Mouse (Mus musculus) heart, embryonic 11.5 days (tissue): ENCODE measurements at regions not wholly inside any gene's neighbourhood (a gene's known extent, or its start where the extent isn't known, plus 50 kb on each side); places are given as distances from the start of the nearest gene placed in this dataset.

Experiments
- ATAC-seq: fragments of 200-750 bp; cut with Nextera tagmentation; replicated peaks from 2 replicates; pipeline ENCODE4 v1.8.0; 2017; ENCODE audit warnings: moderate library complexity; ENCODE audit not compliant: insufficient number of reproducible peaks, low FRiP score, low TSS enrichment
- H3K27ac ChIP-seq: fragments of 300-500 bp; sonication (generic); 2 replicates; pipeline ENCODE4 v1.5.1; 2014; ENCODE audit warnings: mild to moderate bottlenecking, low read depth, low read length
- H3K27me3 ChIP-seq: fragments of 300-500 bp; sonication (generic); 2 replicates; pipeline ENCODE4 v1.6.1; 2014; ENCODE audit warnings: mild to moderate bottlenecking, low read length, mixed read lengths; ENCODE audit not compliant: control insufficient read depth, insufficient read depth
- H3K36me3 ChIP-seq: fragments of 300-500 bp; sonication (generic); 2 replicates; pipeline ENCODE4 v1.6.1; 2014; ENCODE audit warnings: mild to moderate bottlenecking, low read length, moderate library complexity, mixed read lengths; ENCODE audit not compliant: control insufficient read depth, insufficient read depth
- H3K4me1 ChIP-seq: fragments of 300-500 bp; sonication (generic); 2 replicates; pipeline ENCODE4 v1.6.1; 2014; ENCODE audit warnings: low read length; ENCODE audit not compliant: control insufficient read depth, insufficient read depth
- H3K4me2 ChIP-seq: fragments of 300-500 bp; sonication (generic); 2 replicates; pipeline ENCODE4 v1.6.1; 2014; ENCODE audit warnings: mild to moderate bottlenecking, moderate library complexity
- H3K4me3 ChIP-seq: fragments of 300-500 bp; sonication (generic); 2 replicates; pipeline ENCODE4 v1.5.1; 2014; ENCODE audit warnings: low read depth, low read length
- H3K9ac ChIP-seq: fragments of 300-500 bp; sonication (generic); 2 replicates; pipeline ENCODE4 v1.6.1; 2014; ENCODE audit warnings: mild to moderate bottlenecking, low read depth, low read length, moderate library complexity
- H3K9me3 ChIP-seq: fragments of 300-500 bp; sonication (generic); replicated peaks from 2 replicates; pipeline ENCODE4 v1.6.1; 2016; ENCODE audit warnings: low read length; ENCODE audit not compliant: control insufficient read depth
- WGBS: fragments of 180-500 bp; shearing (Covaris S2); extraction: QIAGEN DNeasy Blood & Tissue Kit; methylation state at CpG from one replicate; pipeline ENCODE4 v1.1.7; 2014; ENCODE audit not compliant: insufficient replicate concordance; 5-methylcytosine and 5-hydroxymethylcytosine counted together

DNA sequence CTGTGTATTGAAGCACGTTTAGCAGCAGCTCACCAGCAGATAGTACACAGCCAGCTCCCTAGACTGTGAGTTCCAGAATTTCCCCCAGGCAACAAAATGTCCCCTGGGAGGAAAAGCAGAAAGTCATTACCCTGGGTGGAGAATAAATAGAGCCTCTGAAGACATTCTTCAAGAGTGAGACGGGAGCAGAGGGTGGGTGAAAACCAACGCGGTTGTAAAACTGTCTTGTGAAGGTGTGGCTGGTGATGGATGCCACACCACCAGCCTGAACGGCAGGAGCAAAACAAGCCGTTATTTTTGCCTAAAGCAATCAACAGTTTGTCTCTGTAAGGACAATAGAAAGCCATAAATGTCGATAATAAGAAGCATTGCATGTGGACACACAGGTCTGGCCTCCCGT, 129.7 kb upstream of the Kcnj15 start:
- WGBS = 43% methylated on average over 8 of the region's 8 CpGs
- Histone ChIP-seq H3K9ac (no peak overlapping the region), H3K36me3 (no peaks in the 10 kb centered on the region), H3K4me3 (no peak overlapping the region), H3K27me3 (0 out of 2 replicates have a peak, but pooled peaks cover 2% of the 10 kb centered on the region), H3K27ac (no peak overlapping the region), H3K9me3 (no peaks in the 10 kb centered on the region), H3K4me1 (no peaks in the 10 kb centered on the region), H3K4me2 (no peak overlapping the region)
- no peak for ATAC-seq

DNA sequence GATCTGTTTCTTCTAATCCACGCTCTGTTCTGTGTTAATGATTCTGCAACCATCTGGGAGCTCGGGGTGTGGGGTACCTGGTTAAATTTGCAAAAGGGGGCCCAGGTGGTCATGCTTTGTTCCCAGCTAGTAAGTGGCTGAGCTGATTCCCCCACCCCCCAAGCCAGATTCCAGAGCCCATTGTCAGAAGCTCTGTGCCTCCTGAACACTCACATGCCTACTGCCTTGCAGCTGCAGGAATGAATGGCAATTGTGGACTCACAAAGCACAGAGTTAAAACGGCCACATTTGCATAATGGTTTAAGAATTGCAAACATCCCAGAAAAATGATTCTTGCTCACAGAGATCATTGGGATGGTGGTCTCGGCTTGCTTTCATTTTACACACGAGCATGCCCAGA, 125.5 kb upstream of the Kcnj15 start:
- no peaks in the 10 kb centered on the region for H3K9me3 ChIP-seq
- 67% methylated on average over 5 of the region's 5 CpGs for WGBS

DNA sequence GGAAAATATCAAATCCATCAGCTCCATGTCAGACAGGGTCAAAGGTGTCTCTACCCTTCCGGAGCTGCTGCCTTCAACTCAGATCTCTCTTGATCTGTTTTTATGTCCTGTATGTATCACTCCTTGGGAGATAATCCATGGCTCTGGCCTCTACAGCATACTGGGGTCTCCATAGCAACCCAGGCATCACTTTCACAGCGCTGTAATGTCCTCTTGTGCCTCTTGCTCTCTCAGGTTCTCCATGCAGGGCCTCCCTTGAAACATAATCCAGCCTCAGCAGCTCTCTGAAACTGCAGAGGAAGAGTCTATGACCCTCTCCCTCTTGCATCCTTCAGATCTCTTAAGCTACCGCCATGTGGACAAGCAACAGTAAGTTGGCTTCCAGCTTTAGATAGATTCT, 118.5 kb upstream of the Kcnj15 start:
- no peak for ATAC-seq
- no peaks in the 10 kb centered on the region for H3K27me3 ChIP-seq
- H3K9me3 ChIP-seq = no peaks in the 10 kb centered on the region
- H3K9ac ChIP-seq = no peak overlapping the region
- H3K4me3 ChIP-seq = no peak overlapping the region
- no peaks in the 10 kb centered on the region for H3K36me3 ChIP-seq
- no peaks in the 10 kb centered on the region for H3K4me1 ChIP-seq
- H3K4me2 ChIP-seq = no peak overlapping the region
- H3K27ac ChIP-seq = no peak overlapping the region
- WGBS = 59% methylated on average over 3 of the region's 3 CpGs

More for the DNA sequence above, 125.5 kb upstream of the Kcnj15 start:
- Histone ChIP-seq H3K36me3 (no peaks in the 10 kb centered on the region), H3K4me1 (no peaks in the 10 kb centered on the region), H3K4me2 (no peak overlapping the region), H3K4me3 (no peak overlapping the region), H3K27me3 (0 out of 2 replicates have a peak, but pooled peaks cover 1% of the 10 kb centered on the region), H3K27ac (no peak overlapping the region), H3K9ac (no peak overlapping the region)
- no peak for ATAC-seq

DNA sequence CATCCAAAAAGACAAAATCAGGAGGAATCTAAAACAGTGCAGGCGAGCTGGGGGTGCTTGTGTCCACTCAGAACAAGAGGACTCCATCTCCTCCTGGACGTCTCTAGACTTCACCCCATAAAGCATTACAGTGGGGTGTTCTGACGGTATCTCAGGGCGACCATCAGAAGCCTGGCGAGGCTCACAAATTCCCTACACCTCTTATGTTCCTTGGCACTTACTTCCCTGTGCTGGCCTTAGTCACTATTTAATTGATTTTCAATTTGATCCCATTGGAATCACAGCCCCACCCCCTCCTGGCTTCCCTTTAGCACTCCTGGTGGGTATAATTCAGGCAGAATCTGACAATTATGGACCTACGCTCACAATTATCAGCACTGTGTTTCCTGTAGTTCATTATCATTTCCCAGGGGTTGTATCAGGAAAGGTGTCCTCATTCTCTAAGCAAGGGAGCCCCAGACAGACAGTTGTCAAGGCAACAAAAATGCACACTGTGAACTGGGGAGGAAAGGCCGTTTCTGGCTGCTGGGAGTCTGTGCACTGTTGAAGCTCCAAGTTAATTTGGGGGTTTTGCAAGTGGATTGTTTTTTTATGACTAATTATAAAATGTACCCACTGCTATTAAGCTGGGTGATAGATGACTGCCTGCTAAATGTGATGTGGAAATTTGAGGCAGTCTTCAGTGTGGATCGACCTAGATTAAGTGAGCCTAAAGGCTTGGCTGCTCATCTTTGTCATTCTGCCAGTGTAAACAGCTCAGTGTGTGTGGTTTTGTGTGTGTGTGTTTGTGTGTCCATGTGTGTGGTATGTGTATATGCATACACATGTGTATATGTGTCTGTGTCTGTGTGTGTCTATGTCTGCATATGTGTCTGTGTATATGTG, 115.6 kb upstream of the Kcnj15 start:
- Histone ChIP-seq H3K4me1 (no peaks in the 10 kb centered on the region), H3K27ac (no peak overlapping the region), H3K4me3 (no peak overlapping the region), H3K9ac (no peak overlapping the region), H3K9me3 (no peaks in the 10 kb centered on the region), H3K27me3 (no peaks in the 10 kb centered on the region), H3K36me3 (no peaks in the 10 kb centered on the region), H3K4me2 (no peak overlapping the region)
- 60% methylated on average over 8 of the region's 8 CpGs for WGBS
- no peak for ATAC-seq

DNA sequence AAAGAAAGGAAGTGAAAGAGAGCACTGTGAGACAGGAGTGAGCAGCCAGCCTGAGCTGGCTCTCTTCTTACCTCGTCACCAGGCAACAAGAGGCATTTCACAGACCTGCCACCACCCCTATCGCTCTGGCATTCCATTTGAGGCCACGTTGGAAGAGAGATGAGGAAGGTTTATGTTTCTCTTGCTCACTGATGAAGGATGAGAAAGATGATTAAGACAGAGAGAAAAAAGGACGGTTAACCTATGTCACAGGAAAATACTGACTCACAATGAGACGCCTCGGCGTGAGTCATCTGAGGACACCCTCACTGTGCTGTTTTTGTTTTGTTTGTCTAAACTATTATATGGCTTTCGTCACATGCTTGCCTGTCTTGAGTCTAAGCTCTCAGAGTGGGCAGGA, 106.9 kb upstream of the Kcnj15 start:
- no peak for ATAC-seq
- H3K4me1 ChIP-seq = no peaks in the 10 kb centered on the region
- WGBS = 54% methylated on average over 8 of the region's 8 CpGs
- no peaks in the 10 kb centered on the region for H3K36me3 ChIP-seq
- H3K27ac ChIP-seq = no peak overlapping the region
- H3K27me3 ChIP-seq = no peaks in the 10 kb centered on the region
- H3K4me3 ChIP-seq = no peak overlapping the region
- H3K4me2 ChIP-seq = no peak overlapping the region
- no peaks in the 10 kb centered on the region for H3K9me3 ChIP-seq
- H3K9ac ChIP-seq = no peak overlapping the region

DNA sequence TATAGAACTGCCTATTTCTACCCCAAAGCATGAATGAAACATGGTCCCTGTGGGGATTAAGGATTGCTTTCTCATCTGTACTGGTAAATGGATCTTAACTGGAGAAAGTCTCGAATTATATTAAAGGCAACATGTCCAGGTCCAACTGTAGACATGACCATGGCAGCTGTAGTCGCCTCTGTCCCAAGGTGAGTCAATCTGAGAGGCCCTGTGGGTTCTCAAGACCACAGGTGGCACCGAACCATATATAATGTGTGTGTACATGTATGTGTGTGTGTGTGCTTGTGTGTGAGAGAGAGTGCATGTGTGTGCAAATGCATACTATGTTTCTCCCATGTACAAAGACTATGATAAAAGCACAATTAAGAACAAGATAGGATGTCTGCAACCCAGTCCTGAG, 105.9 kb upstream of the Kcnj15 start:
- Histone ChIP-seq H3K9me3 (no peaks in the 10 kb centered on the region), H3K9ac (no peak overlapping the region), H3K36me3 (no peaks in the 10 kb centered on the region), H3K27ac (no peak overlapping the region), H3K4me2 (no peak overlapping the region), H3K4me1 (no peaks in the 10 kb centered on the region), H3K27me3 (no peaks in the 10 kb centered on the region), H3K4me3 (no peak overlapping the region)
- no peak for ATAC-seq
- WGBS = 76% methylated on average over 3 of the region's 3 CpGs

DNA sequence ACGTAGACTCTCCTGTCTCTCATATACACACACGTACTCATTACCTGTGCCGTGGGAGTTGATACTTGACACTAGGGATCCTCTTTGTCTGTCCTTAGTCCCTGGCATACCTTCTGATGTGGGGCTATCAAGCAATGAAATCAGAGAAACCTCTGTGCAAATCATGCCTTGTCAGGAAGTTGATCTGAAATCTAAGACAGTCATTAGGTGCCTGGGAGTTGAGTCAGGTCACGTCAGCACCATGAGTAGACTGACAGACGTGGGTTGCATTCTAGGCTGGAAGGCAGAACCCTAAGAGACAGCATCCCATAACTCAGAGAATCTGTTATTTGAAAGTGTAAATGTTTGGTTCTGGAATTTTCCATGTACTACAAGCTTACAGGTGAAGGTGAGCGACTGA, 105.4 kb upstream of the Kcnj15 start:
- H3K36me3 ChIP-seq = no peaks in the 10 kb centered on the region
- H3K9ac ChIP-seq = no peak overlapping the region
- no peak overlapping the region for H3K27ac ChIP-seq
- H3K9me3 ChIP-seq = no peaks in the 10 kb centered on the region
- H3K4me1 ChIP-seq = no peaks in the 10 kb centered on the region
- WGBS = 82% methylated on average over 6 of the region's 6 CpGs
- no peak overlapping the region for H3K4me2 ChIP-seq
- H3K27me3 ChIP-seq = no peaks in the 10 kb centered on the region
- no peak for ATAC-seq
- H3K4me3 ChIP-seq = no peak overlapping the region

DNA sequence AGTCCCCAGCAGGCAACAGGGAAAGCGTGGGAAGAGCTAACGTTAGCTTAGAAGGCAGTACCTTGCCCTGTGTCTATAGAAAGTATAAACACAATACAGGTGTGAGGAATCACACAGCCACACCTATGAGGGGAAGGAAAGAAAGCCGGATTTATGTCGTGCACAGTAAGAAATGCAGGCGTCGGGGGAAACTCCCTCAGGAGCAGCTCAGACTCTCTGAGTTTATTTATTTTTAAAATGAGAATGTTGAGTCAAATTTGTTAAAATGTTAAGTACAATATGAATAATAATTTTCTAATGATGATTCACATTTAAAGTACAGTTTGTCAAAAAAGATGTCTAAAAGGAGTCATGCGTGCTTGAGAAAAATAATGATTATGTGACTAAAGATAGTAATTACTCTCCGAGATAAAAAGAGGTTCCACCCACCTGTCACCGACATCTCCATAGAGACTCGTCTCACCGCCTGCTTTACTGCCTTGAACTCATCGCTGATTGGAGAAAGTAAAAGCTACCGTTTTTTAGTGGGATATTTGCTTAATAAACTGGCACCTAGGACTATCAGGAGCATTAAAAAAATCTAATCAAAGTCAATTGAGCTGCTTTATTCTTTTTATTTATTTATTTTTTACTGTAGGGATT, 104.5 kb upstream of the Kcnj15 start:
- Histone ChIP-seq H3K4me1 (no peaks in the 10 kb centered on the region), H3K4me3 (no peak overlapping the region), H3K36me3 (no peaks in the 10 kb centered on the region), H3K9ac (no peak overlapping the region), H3K4me2 (no peak overlapping the region), H3K27me3 (no peaks in the 10 kb centered on the region), H3K27ac (no peak overlapping the region), H3K9me3 (no peaks in the 10 kb centered on the region)
- WGBS = 64% methylated on average over 13 of the region's 13 CpGs
- ATAC-seq = no peak

DNA sequence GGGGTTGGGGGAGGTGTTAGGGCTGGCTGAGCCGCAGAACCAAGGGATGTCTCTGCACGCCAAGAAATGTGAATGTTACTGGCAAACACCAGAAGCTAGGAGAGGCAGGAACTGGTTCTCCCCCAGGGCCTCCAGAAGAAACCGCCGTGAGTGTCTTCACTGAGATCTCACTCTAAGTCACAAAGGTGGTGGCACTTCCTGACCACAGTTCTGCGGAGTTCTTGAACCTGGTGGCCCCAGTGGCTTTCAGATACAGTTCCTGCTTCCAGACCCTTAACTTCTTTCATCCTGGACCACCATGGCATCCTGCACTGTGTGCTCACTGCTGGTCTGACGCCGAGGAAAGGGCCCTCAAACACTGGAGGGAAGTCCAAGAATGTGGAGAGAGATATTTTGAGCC, 89.0 kb upstream of the Kcnj15 start:
- Histone ChIP-seq H3K4me1 (no peaks in the 10 kb centered on the region), H3K9me3 (no peaks in the 10 kb centered on the region)
- no peak for ATAC-seq

More for the DNA sequence above, 89.0 kb upstream of the Kcnj15 start:
- WGBS = 56% methylated on average over 7 of the region's 7 CpGs
- Histone ChIP-seq H3K27ac (no peak overlapping the region), H3K4me3 (no peak overlapping the region), H3K27me3 (no peaks in the 10 kb centered on the region), H3K4me2 (no peak overlapping the region), H3K36me3 (no peaks in the 10 kb centered on the region), H3K9ac (no peak overlapping the region)
